In the genomic region with DNA sequence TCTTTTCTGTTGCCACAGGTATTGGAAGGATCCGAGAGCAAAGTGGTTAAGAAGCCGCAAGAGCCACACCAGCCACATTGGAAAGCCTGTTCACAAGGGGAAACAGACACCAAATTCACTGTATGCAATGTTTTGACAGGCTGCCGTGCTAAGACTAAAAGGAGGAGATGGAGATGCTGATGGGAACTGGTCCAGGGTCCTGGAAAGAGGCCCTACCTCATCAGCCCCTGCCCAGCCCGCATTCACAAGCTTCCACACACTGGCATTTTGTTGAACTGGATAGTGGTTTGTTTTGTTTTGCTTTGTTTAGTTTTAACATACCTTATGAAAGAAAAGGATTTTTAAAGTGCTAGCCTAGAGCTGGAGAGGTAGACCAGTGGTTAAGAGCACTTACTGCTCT, we compare ENCODE assay signal across 19 mouse cellular contexts. TPM values are rescaled to one million over a fixed set of nuclear protein-coding genes. Genes with fewer than 3 reads are reported as not detected.
DNase-seq lines count a peak whose midpoint lies in the region; ATAC-seq lines count a peak whose summit lies in the region.
"Had no signal": no experiment of that assay in that cellular context is flagged by ENCODE, and none has a peak within 500 bp of the region (broad histone marks: within the 10 kb centered on the region; RNA-seq: fewer than 3 reads in every experiment).

No protein-coding gene starts in this region.

- peak overlapping the region; percentile 74; the same call in 1 of the 2 replicates for H3K27ac ChIP-seq in heart, embryonic 16.5 days (ENCODE audit: low read length)
- H3K27ac ChIP-seq in embryonic facial prominence, embryonic 14.5 days (replicated peaks; ENCODE audit: low read depth, low read length), result peak overlapping the region; percentile 92
- peak overlapping the region; percentile 95 for H3K27ac ChIP-seq in limb, embryonic 12.5 days
- H3K27ac ChIP-seq in stomach, embryonic 16.5 days (ENCODE audit: low read length), result peak overlapping the region; percentile 99
- H3K27ac ChIP-seq: forebrain, embryonic 12.5 days; liver, embryonic 13.5 days had no signal

- H3K36me3 ChIP-seq in heart, embryonic 16.5 days (ENCODE audit: control insufficient read depth, insufficient read depth), result no peaks in the 10 kb centered on the region
- H3K36me3 ChIP-seq in embryonic facial prominence, embryonic 14.5 days (ENCODE audit: control insufficient read depth, insufficient read depth, low read length), result no peaks in the 10 kb centered on the region
- no peaks in the 10 kb centered on the region for H3K36me3 ChIP-seq in limb, embryonic 12.5 days
- no peaks in the 10 kb centered on the region for H3K36me3 ChIP-seq in stomach, embryonic 16.5 days (ENCODE audit: control insufficient read depth, insufficient read depth, low read length)
- H3K36me3 ChIP-seq: forebrain, embryonic 12.5 days; hindbrain, embryonic 13.5 days; liver, embryonic 13.5 days; midbrain, embryonic 10.5 days had no signal

- no peak overlapping the region for H3K9ac ChIP-seq in heart, embryonic 16.5 days (ENCODE audit: low read length)
- no peak overlapping the region for H3K9ac ChIP-seq in embryonic facial prominence, embryonic 14.5 days (ENCODE audit: low read depth, low read length)
- no peak overlapping the region for H3K9ac ChIP-seq in limb, embryonic 12.5 days (replicated peaks)
- no peak overlapping the region for H3K9ac ChIP-seq in stomach, embryonic 16.5 days (ENCODE audit: low read length)
- H3K9ac ChIP-seq: forebrain, embryonic 12.5 days; hindbrain, embryonic 13.5 days; liver, embryonic 13.5 days; lung, embryonic 14.5 days had no signal

- no peaks in the 10 kb centered on the region for H3K9me3 ChIP-seq in heart, embryonic 16.5 days (replicated peaks; ENCODE audit: control insufficient read depth, low read length)
- H3K9me3 ChIP-seq in embryonic facial prominence, embryonic 14.5 days (ENCODE audit: control insufficient read depth, low read length), result no peaks in the 10 kb centered on the region
- no peaks in the 10 kb centered on the region for H3K9me3 ChIP-seq in limb, embryonic 12.5 days
- H3K9me3 ChIP-seq in stomach, embryonic 16.5 days (replicated peaks; ENCODE audit: control insufficient read depth, low read length), result no peaks in the 10 kb centered on the region
- H3K9me3 ChIP-seq: forebrain, embryonic 12.5 days; hindbrain, embryonic 13.5 days; liver, embryonic 13.5 days; midbrain, embryonic 10.5 days had no signal

- H3K4me1 ChIP-seq in heart, embryonic 16.5 days (ENCODE audit: control insufficient read depth, insufficient read depth, low read length), result peaks cover 6% of the 10 kb centered on the region
- H3K4me1 ChIP-seq in embryonic facial prominence, embryonic 14.5 days (ENCODE audit: control insufficient read depth, insufficient read depth, low read length), result peaks cover 19% of the 10 kb centered on the region
- peaks cover 44% of the 10 kb centered on the region for H3K4me1 ChIP-seq in limb, embryonic 12.5 days (replicated peaks)
- peaks cover 22% of the 10 kb centered on the region for H3K4me1 ChIP-seq in stomach, embryonic 16.5 days (ENCODE audit: control insufficient read depth, insufficient read depth, low read length)
- H3K4me1 ChIP-seq: liver, embryonic 13.5 days had no signal

- ATAC-seq in heart, embryonic 16.5 days (replicated peaks; ENCODE audit: extremely low read depth, insufficient read depth, low FRiP score), result no peak
- no peak for ATAC-seq in embryonic facial prominence, embryonic 14.5 days (ENCODE audit: low read depth)
- no peak for ATAC-seq in limb, embryonic 12.5 days (ENCODE audit: insufficient number of reproducible peaks, insufficient read depth, low FRiP score, low TSS enrichment, low read depth)
- no peak for ATAC-seq in stomach, embryonic 16.5 days (ENCODE audit: insufficient read depth, low FRiP score)
- ATAC-seq: inflammation-experienced regulatory T-cells, adult 6 months had no signal

- WGBS in heart, embryonic 16.5 days, result 78% methylated on average over 4 of the region's 4 CpGs
- WGBS in embryonic facial prominence, embryonic 14.5 days, result 66% methylated on average over 4 of the region's 4 CpGs
- 86% methylated on average over 4 of the region's 4 CpGs for WGBS in limb, embryonic 12.5 days
- WGBS in stomach, embryonic 16.5 days, result 73% methylated on average over 4 of the region's 4 CpGs

- no peak overlapping the region for H3K4me2 ChIP-seq in heart, embryonic 16.5 days (ENCODE audit: low read depth, low read length)
- no peak overlapping the region for H3K4me2 ChIP-seq in embryonic facial prominence, embryonic 14.5 days (ENCODE audit: low read depth, low read length)
- H3K4me2 ChIP-seq in limb, embryonic 12.5 days, result no peak overlapping the region
- H3K4me2 ChIP-seq in stomach, embryonic 16.5 days (ENCODE audit: low read depth, low read length), result no peak overlapping the region
- H3K4me2 ChIP-seq: forebrain, embryonic 12.5 days; hindbrain, embryonic 13.5 days; liver, embryonic 13.5 days; lung, embryonic 14.5 days had no signal

- no peaks in the 10 kb centered on the region for H3K27me3 ChIP-seq in heart, embryonic 16.5 days (ENCODE audit: control insufficient read depth, insufficient read depth, low read length)
- no peaks in the 10 kb centered on the region for H3K27me3 ChIP-seq in embryonic facial prominence, embryonic 14.5 days (replicated peaks; ENCODE audit: control insufficient read depth, insufficient read depth, low read length)
- H3K27me3 ChIP-seq in limb, embryonic 12.5 days, result no peaks in the 10 kb centered on the region
- no peaks in the 10 kb centered on the region for H3K27me3 ChIP-seq in stomach, embryonic 16.5 days (ENCODE audit: control insufficient read depth, insufficient read depth, low read length)
- H3K27me3 ChIP-seq: forebrain, embryonic 12.5 days; hindbrain, embryonic 13.5 days; liver, embryonic 13.5 days had no signal

- DNase-seq in heart, adult 9 months (ENCODE audit: low spot score in 2 of 2), result no peak
- peak; percentile 51 for DNase-seq in embryonic facial prominence, embryonic 14.5 days (ENCODE audit: low spot score)
- no peak for DNase-seq in spleen, postnatal 10 days (ENCODE audit: low spot score in 2 of 2)
- no peak for DNase-seq in cerebellum, adult 11 months
- DNase-seq: cerebellum, adult 2 months; gastrocnemius, postnatal 14 days; heart, postnatal 10 days; liver, embryonic 13.5 days; lung, embryonic 14.5 days; lung, postnatal 4 days; right cerebral cortex, postnatal 4 days; thymus, postnatal 36 days had no signal

- H3K4me3 ChIP-seq in heart, embryonic 16.5 days (ENCODE audit: low read length), result no peak overlapping the region
- no peak overlapping the region for H3K4me3 ChIP-seq in embryonic facial prominence, embryonic 14.5 days (ENCODE audit: low read depth, low read length)
- no peak overlapping the region for H3K4me3 ChIP-seq in limb, embryonic 12.5 days (replicated peaks)
- H3K4me3 ChIP-seq in stomach, embryonic 16.5 days (replicated peaks; ENCODE audit: low read length), result no peak overlapping the region
- H3K4me3 ChIP-seq: forebrain, embryonic 12.5 days; hindbrain, embryonic 13.5 days; liver, embryonic 13.5 days; midbrain, embryonic 10.5 days had no signal

RNA-seq across cellular contexts. Expression of a gene that starts 51.3 kb away (rescaled TPM):
- 71.2 and 73.7 TPM in 2 replicates for polyA plus RNA-seq in heart, embryonic 16.5 days (2015; fragmentation: Nextera tagmentation; extraction: Ambion mirVana)
- 253 and 258 TPM in 2 replicates for polyA plus RNA-seq in embryonic facial prominence, embryonic 14.5 days (2014; fragmentation: Nextera tagmentation; extraction: Ambion mirVana)
- 59.1 and 65.0 TPM in 2 replicates for polyA plus RNA-seq in limb, embryonic 12.5 days (2016; fragmentation: Nextera tagmentation; extraction: Ambion mirVana)
- polyA plus RNA-seq in stomach, embryonic 16.5 days (2015; fragmentation: Nextera tagmentation; extraction: Ambion mirVana), result 146 and 158 TPM in 2 replicates
- polyA plus RNA-seq: inflammation-experienced regulatory T-cells, adult 6 months had no signal
